Mouse (Mus musculus): ENCODE data around the gene Tyr.
"Not testable (repeated sequence)": the region's sequence is repeated elsewhere in the genome, so short reads cannot be mapped to it uniquely, and the experiment has no call there.

Gene Tyr

DNA sequence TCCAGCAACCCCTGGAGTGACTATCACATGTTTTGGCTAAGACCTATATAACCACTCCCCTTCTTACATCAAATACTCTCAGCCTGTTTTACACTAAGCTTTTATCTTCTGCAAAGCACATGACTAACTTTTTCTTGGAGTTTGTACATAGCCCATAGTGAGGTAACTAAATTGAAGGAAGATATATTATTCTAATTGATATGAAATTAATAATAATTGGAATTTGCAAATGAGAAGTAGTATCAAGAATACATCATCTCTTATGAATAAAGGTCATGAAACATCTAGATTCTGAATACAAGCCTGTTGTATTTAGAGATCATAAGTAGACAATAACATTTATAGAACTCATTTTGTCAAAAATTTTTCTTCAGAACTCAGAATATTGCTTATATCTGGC, at the start of gene Tyr:
Tyr (minus strand) TSS at position 101 of the 400 bp plus-strand sequence.
- DNase-seq, result no peak

DNA sequence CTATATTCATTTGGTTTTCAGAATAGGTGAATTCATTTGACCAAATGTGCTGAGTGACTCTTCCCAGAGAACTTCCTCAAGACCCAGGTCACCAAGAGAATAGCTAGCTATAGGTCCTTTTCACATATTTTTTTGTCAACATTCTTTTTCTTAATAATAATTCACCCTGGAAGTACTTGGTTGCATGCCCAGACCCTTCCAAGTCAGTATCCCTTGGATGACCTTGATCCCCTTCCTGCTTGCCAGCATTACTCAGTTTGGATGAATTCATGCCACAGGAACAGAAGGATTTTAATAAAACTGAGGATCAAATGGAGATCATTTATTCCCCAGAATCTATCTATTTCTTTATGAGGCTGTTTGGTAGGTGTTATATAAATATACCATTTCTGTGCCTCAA, 45.7 kb upstream of the Tyr start:
- DNase-seq, result no peak

DNA sequence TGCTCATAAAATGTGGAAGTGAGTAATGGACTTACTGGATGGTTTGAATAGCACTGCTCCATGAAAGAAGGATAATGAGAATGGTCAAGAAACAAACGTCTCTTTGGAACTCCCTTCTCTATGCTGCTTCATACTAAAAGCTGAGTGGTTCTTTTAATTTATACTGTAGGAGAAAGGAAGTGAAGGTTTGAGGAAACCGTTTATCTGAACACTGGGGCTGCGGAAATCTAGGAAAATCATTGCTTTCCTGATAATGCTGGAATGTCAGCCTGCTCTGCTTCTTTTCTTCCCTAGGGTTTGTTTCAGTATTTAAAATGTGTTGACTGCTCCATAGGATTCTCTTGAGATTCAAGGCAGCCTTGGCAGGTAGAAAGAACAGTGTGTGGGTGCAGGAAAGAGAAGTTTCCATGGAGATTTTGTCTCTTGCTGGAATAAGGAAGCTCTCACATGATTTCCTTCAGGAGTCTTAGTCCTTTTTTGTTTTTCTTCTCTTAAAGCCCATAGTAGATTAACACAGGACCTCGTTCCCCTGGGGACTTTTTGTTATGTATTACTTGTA, 891 bp upstream of the Tyr start:
- no peak for DNase-seq

DNA sequence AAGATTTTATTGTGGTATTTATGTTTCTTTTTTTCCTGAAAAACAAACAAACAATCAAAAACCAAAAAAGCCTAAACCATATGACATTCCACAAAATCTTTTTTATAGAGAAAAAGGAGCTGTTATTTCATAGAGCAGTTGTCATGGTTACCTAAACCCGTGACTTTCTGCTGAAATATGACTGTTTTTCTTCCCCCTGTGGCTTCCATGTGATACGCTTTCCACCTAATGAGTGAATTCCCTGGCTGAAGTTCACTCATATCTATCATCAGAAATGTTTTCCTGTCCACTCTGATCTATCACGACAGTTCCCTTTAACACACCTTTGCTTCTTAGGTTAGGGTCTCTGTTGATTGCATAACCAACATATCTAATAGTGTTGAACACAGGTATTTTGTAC, 5.3 kb downstream of the Tyr start:
- DNase-seq, result no peak

DNA sequence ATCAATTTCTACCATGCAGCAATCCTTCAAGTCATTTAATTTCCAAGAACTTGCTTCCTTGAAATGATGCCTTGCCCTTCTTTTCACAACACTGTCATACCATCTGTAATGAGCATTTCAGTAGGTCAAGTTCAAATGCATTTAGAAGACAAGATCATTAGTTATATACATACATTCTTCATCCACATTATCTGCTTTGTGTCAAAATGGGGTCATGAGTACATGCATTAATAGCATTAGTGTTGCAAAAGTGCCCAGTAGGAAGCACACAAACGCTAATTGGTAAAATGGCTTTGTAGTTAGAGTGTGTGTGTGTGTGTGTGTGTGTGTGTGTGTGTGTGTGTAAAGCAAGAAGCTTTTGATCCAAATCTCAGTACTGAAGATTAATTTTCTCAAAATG, 80.0 kb downstream of the Tyr start:
- no peak for DNase-seq

DNA sequence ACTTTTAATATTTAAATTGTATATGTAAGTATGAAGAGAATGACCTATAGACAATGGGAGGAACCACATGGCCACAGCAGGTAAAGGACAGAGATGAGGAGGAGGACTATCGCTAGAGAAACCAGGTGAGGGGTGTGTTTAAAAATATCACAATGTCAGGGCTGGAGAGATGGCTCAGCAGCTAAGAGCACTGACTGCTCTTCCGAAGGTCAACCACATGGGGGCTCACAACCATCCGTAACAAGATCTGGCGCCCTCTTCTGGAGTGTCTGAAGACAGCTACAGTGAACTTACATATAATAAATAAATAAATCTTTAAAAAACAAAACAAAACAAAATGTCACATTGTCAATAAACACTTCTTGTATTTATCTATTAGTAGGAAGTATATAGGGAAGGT, 81.9 kb downstream of the Tyr start:
- DNase-seq, result not testable (repeated sequence)

DNA sequence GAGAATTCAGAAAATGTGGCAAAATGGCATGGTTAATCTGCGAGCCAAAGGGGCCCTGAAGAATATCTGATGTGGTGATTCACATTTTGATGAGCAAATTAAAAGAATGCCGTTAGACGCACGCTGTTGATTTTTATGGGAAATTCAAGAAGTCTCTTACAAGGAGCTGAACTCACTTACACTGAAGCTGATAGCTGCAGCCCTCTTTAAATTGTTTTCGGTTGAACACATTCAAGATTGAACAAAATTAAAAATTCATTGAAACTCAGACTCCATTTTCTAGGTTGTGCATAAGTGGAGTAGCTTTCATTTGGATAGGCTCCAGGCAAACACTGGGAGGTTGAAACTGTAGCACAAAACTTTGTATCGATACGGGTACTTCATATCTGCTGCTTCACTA, 96.3 kb downstream of the Tyr start:
- DNase-seq, result no peak

DNA sequence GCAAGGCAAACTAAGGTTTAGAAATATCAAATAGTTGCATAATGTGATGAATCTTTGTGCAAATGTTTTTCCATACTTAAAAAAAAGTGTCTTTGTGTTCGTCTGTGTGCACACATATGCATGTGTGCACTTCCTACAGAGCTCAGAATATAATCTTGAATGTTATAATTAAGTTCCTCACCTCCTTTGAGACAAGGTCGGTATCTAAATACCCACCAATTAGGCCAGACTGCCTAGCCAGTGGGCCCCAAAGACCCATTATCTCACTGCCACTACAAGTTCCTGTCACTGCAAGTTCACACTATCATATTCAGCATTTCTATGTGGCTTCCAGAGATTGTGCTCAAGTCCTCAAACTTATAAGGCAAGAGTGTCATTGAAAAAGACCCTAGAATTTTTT, 118.4 kb downstream of the Tyr start:
- no peak for DNase-seq

Measured in right cerebral cortex, postnatal 25 days (tissue).